Mouse (Mus musculus) MEL (cell line): ENCODE measurements around the gene Zfp536.

Source experiments
- CHD2 ChIP-seq: IDR thresholded peaks from 2 replicates; pipeline ENCODE4 v1.6.1; 2011; ENCODE audit warnings: low read length, improper control_type of control experiment
- CTCF ChIP-seq, 3 experiments: IDR thresholded peaks in 2 of 3; conservative IDR thresholded peaks in 1 of 3; 2 replicates each; pipeline ENCODE4 v1.5.1; 2011 to 2012; ENCODE audit warnings: low read length in 3 of 3, low read depth in 2 of 3, mild to moderate bottlenecking in 2 of 3, improper control_type of control experiment in 1 of 3, inconsistent platforms in 1 of 3, mixed read lengths in 1 of 3, moderate library complexity in 1 of 3; ENCODE audit not compliant: control insufficient read depth in 1 of 3, insufficient read depth in 1 of 3, poor library complexity in 1 of 3, severe bottlenecking in 1 of 3
- E2F4 ChIP-seq: IDR thresholded peaks from 2 replicates; pipeline ENCODE4 v1.6.1; 2011; ENCODE audit warnings: low read depth, low read length, improper control_type of control experiment, borderline replicate concordance
- ELF1 ChIP-seq: IDR thresholded peaks from 2 replicates; pipeline ENCODE4 v1.6.1; 2014; ENCODE audit warnings: low read depth, mild to moderate bottlenecking, inconsistent platforms, low read length, improper control_type of control experiment, moderate library complexity
- EP300 ChIP-seq, 2 experiments: IDR thresholded peaks; 2 replicates each; pipeline ENCODE4 v1.6.1; 2011; ENCODE audit warnings: improper control_type of control experiment in 2 of 2, low read length in 2 of 2, low read depth in 1 of 2, mild to moderate bottlenecking in 1 of 2
- MAZ ChIP-seq: IDR thresholded peaks from 2 replicates; pipeline ENCODE4 v1.6.1; 2012; ENCODE audit warnings: low read depth, mild to moderate bottlenecking, inconsistent platforms, low read length, improper control_type of control experiment
- NRF1 ChIP-seq: IDR thresholded peaks from 2 replicates; pipeline ENCODE4 v1.6.1; 2014; ENCODE audit warnings: low read depth, mild to moderate bottlenecking, inconsistent platforms, low read length, improper control_type of control experiment, moderate library complexity; ENCODE audit not compliant: poor library complexity, insufficient read depth, severe bottlenecking
- POLR2A ChIP-seq, 2 experiments: IDR thresholded peaks; 2 replicates each; pipeline ENCODE4 v1.6.1; 2011 to 2012; ENCODE audit warnings: low read length in 2 of 2, mild to moderate bottlenecking in 2 of 2, control low read depth in 1 of 2, improper control_type of control experiment in 1 of 2, low read depth in 1 of 2, moderate library complexity in 1 of 2; ENCODE audit not compliant: control insufficient read depth in 1 of 2, insufficient read depth in 1 of 2, poor library complexity in 1 of 2
- UBTF ChIP-seq: IDR thresholded peaks from 2 replicates; pipeline ENCODE4 v1.6.1; 2012; ENCODE audit warnings: low read depth, mild to moderate bottlenecking, inconsistent platforms, low read length, improper control_type of control experiment, moderate library complexity, borderline replicate concordance; ENCODE audit not compliant: insufficient read depth
- USF1 ChIP-seq: IDR thresholded peaks from 2 replicates; pipeline ENCODE4 v1.6.1; 2014; ENCODE audit warnings: low read depth, mild to moderate bottlenecking, inconsistent platforms, low read length, improper control_type of control experiment, moderate library complexity
- ZNF384 ChIP-seq: IDR thresholded peaks from 2 replicates; pipeline ENCODE4 v1.6.1; 2012; ENCODE audit warnings: low read depth, mild to moderate bottlenecking, inconsistent platforms, low read length, improper control_type of control experiment

DNA sequence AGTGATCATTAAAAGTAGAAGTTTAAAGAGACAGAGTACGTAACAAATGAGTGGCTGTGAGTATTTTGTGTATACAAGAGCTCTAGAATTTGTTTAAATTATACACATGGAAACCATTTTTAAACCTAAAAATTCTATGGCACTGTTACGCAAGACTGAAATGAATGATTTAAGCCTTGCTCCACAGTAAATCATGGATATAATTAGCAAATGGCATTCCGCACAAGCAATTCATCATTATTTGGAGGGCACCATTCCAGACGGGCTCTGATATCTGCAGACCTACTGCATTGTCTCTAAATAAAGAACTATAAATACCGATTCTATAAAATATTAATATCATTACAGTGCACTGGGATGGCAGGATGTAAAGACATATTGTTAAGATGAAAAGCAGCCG is 292.3 kb downstream of the Zfp536 start:
- TF ChIP-seq POLR2A (IDR thresholded peaks at IDR 0.05; ENCODE audit: control insufficient read depth in 1 of 2, insufficient read depth in 1 of 2, low read depth in 1 of 2, low read length in 2 of 2, poor library complexity in 1 of 2) (no peak), CTCF (IDR thresholded peaks at IDR 0.05 in 2 of 3, conservative IDR thresholded peaks at IDR 0.05 in 1 of 3; ENCODE audit: control insufficient read depth in 1 of 3, insufficient read depth in 1 of 3, low read depth in 2 of 3, low read length in 3 of 3, poor library complexity in 1 of 3, severe bottlenecking in 1 of 3) (no peak), ELF1 (no peak), MAZ (no peak), UBTF (no peak), E2F4 (no peak), EP300 (IDR thresholded peaks at IDR 0.05; ENCODE audit: low read depth in 1 of 2, low read length in 2 of 2) (no peak), CHD2 (no peak), NRF1 (no peak), ZNF384 (no peak), USF1 (no peak)
